Mouse (Mus musculus): ENCODE results near the gene Arl4d. TPM values are rescaled to one million over a fixed set of nuclear protein-coding genes. Genes with fewer than 3 reads are reported as not detected.
A peak's percentile ranks its signal among the peaks of the same experiment; 100 is the strongest.

Gene Arl4d
- polyA plus RNA-seq, 1 experiment from 2014 or later, result 29.5 TPM

- H3K4me1 ChIP-seq (ENCODE audit: control insufficient read depth, insufficient read depth, low read length), result no peaks in the 10 kb centered on the region; the same call in 1 of the 2 replicates
- no peak overlapping the region for H3K4me3 ChIP-seq (ENCODE audit: low read depth, low read length)
- H3K27ac ChIP-seq (ENCODE audit: low read depth, low read length), result no peak overlapping the region
- no peak overlapping the region for H3K9ac ChIP-seq (ENCODE audit: low read length)
- no peak for ATAC-seq (ENCODE audit: insufficient read depth, low FRiP score, low TSS enrichment)
- H3K4me2 ChIP-seq (ENCODE audit: low read depth), result no peak overlapping the region
- no peaks in the 10 kb centered on the region for H3K36me3 ChIP-seq (ENCODE audit: control insufficient read depth, insufficient read depth, low read length)
- no peak for DNase-seq (ENCODE audit: low spot score)
- no peaks in the 10 kb centered on the region for H3K27me3 ChIP-seq (ENCODE audit: control insufficient read depth, insufficient read depth, low read length)
- no peaks in the 10 kb centered on the region for H3K9me3 ChIP-seq (ENCODE audit: control insufficient read depth, low read length)
- 71% methylated on average over 5 of the region's 5 CpGs for WGBS
Observed at GRCm38 (mm10) chr11:101678770-101679169, 13.4 kb downstream of the Arl4d start.

- no peaks in the 10 kb centered on the region for H3K36me3 ChIP-seq (ENCODE audit: control insufficient read depth, insufficient read depth, low read length)
- H3K9ac ChIP-seq (ENCODE audit: low read length), result no peak overlapping the region
- H3K27me3 ChIP-seq (ENCODE audit: control insufficient read depth, insufficient read depth, low read length), result no peaks in the 10 kb centered on the region
- DNase-seq (ENCODE audit: low spot score) (no peak), ATAC-seq (ENCODE audit: insufficient read depth, low FRiP score, low TSS enrichment) (no peak)
- H3K27ac ChIP-seq (ENCODE audit: low read depth, low read length), result no peak overlapping the region
- H3K9me3 ChIP-seq (ENCODE audit: control insufficient read depth, low read length), result no peaks in the 10 kb centered on the region
- H3K4me3 ChIP-seq (ENCODE audit: low read depth, low read length), result no peak overlapping the region
- H3K4me2 ChIP-seq (ENCODE audit: low read depth), result no peak overlapping the region
- WGBS, result 41% methylated on average over 5 of the region's 7 CpGs
- no peaks in the 10 kb centered on the region; the same call in 1 of the 2 replicates for H3K4me1 ChIP-seq (ENCODE audit: control insufficient read depth, insufficient read depth, low read length)
Observed at GRCm38 (mm10) chr11:101679907-101680306, 14.6 kb downstream of the Arl4d start.

- Histone ChIP-seq H3K9ac (ENCODE audit: low read length) (no peak overlapping the region), H3K9me3 (ENCODE audit: control insufficient read depth, low read length) (no peaks in the 10 kb centered on the region), H3K4me3 (ENCODE audit: low read depth, low read length) (no peak overlapping the region), H3K27ac (ENCODE audit: low read depth, low read length) (no peak overlapping the region), H3K36me3 (ENCODE audit: control insufficient read depth, insufficient read depth, low read length) (no peaks in the 10 kb centered on the region), H3K4me2 (ENCODE audit: low read depth) (no peak overlapping the region), H3K4me1 (ENCODE audit: control insufficient read depth, insufficient read depth, low read length) (no peaks in the 10 kb centered on the region; the same call in 1 of the 2 replicates), H3K27me3 (ENCODE audit: control insufficient read depth, insufficient read depth, low read length) (no peaks in the 10 kb centered on the region)
- WGBS, result 38% methylated on average over 3 of the region's 3 CpGs
- DNase-seq (ENCODE audit: low spot score), result no peak
- no peak for ATAC-seq (ENCODE audit: insufficient read depth, low FRiP score, low TSS enrichment)
Observed at GRCm38 (mm10) chr11:101680634-101681325, 15.4 kb downstream of the Arl4d start.

- Histone ChIP-seq H3K4me2 (ENCODE audit: low read depth) (no peak overlapping the region), H3K36me3 (ENCODE audit: control insufficient read depth, insufficient read depth, low read length) (no peaks in the 10 kb centered on the region), H3K27ac (ENCODE audit: low read depth, low read length) (no peak overlapping the region), H3K9me3 (ENCODE audit: control insufficient read depth, low read length) (no peaks in the 10 kb centered on the region), H3K9ac (ENCODE audit: low read length) (no peak overlapping the region), H3K4me1 (ENCODE audit: control insufficient read depth, insufficient read depth, low read length) (no peaks in the 10 kb centered on the region; the same call in 1 of the 2 replicates), H3K4me3 (ENCODE audit: low read depth, low read length) (no peak overlapping the region), H3K27me3 (ENCODE audit: control insufficient read depth, insufficient read depth, low read length) (no peaks in the 10 kb centered on the region)
- DNase-seq (ENCODE audit: low spot score) (no peak), ATAC-seq (ENCODE audit: insufficient read depth, low FRiP score, low TSS enrichment) (no peak)
- WGBS, result 94% methylated on average over 1 of the region's 1 CpGs
Observed at GRCm38 (mm10) chr11:101681968-101682367, 16.6 kb downstream of the Arl4d start.

- no peaks in the 10 kb centered on the region for H3K9me3 ChIP-seq (ENCODE audit: control insufficient read depth, low read length)
- DNase-seq (ENCODE audit: low spot score) (no peak), ATAC-seq (ENCODE audit: insufficient read depth, low FRiP score, low TSS enrichment) (no peak)
- no peaks in the 10 kb centered on the region; the same call in 1 of the 2 replicates for H3K4me1 ChIP-seq (ENCODE audit: control insufficient read depth, insufficient read depth, low read length)
- H3K4me2 ChIP-seq (ENCODE audit: low read depth), result no peak overlapping the region
- H3K9ac ChIP-seq (ENCODE audit: low read length), result no peak overlapping the region
- no peak overlapping the region for H3K4me3 ChIP-seq (ENCODE audit: low read depth, low read length)
- 78% methylated on average over 7 of the region's 7 CpGs for WGBS
- H3K27me3 ChIP-seq (ENCODE audit: control insufficient read depth, insufficient read depth, low read length), result no peaks in the 10 kb centered on the region
- H3K36me3 ChIP-seq (ENCODE audit: control insufficient read depth, insufficient read depth, low read length), result no peaks in the 10 kb centered on the region
- no peak overlapping the region for H3K27ac ChIP-seq (ENCODE audit: low read depth, low read length)
Observed at GRCm38 (mm10) chr11:101682410-101682960, 17.1 kb downstream of the Arl4d start.

- ATAC-seq (ENCODE audit: insufficient read depth, low FRiP score, low TSS enrichment), result no peak
- H3K9ac ChIP-seq (ENCODE audit: low read length), result no peak overlapping the region
- DNase-seq (ENCODE audit: low spot score), result no peak
- no peak overlapping the region for H3K4me3 ChIP-seq (ENCODE audit: low read depth, low read length)
- H3K4me1 ChIP-seq (ENCODE audit: control insufficient read depth, insufficient read depth, low read length), result peaks cover 3% of the 10 kb centered on the region; the same call in 1 of the 2 replicates
- no peak overlapping the region for H3K4me2 ChIP-seq (ENCODE audit: low read depth)
- no peaks in the 10 kb centered on the region for H3K27me3 ChIP-seq (ENCODE audit: control insufficient read depth, insufficient read depth, low read length)
- H3K36me3 ChIP-seq (ENCODE audit: control insufficient read depth, insufficient read depth, low read length), result no peaks in the 10 kb centered on the region
- no peaks in the 10 kb centered on the region for H3K9me3 ChIP-seq (ENCODE audit: control insufficient read depth, low read length)
- H3K27ac ChIP-seq (ENCODE audit: low read depth, low read length), result no peak overlapping the region
- 69% methylated on average over 13 of the region's 13 CpGs for WGBS
Observed at GRCm38 (mm10) chr11:101687351-101688301, 22.3 kb downstream of the Arl4d start.

GRCm38 (mm10) chr11:101689701-101690113 is 24.4 kb downstream of the Arl4d start:
- Histone ChIP-seq H3K9me3 (ENCODE audit: control insufficient read depth, low read length) (no peaks in the 10 kb centered on the region), H3K27ac (ENCODE audit: low read depth, low read length) (peak overlapping the region; percentile 53; the same call in 1 of the 2 replicates), H3K4me2 (ENCODE audit: low read depth) (no peak overlapping the region), H3K4me3 (ENCODE audit: low read depth, low read length) (no peak overlapping the region), H3K4me1 (ENCODE audit: control insufficient read depth, insufficient read depth, low read length) (peaks cover 3% of the 10 kb centered on the region; the same call in 1 of the 2 replicates), H3K36me3 (ENCODE audit: control insufficient read depth, insufficient read depth, low read length) (no peaks in the 10 kb centered on the region), H3K9ac (ENCODE audit: low read length) (no peak overlapping the region), H3K27me3 (ENCODE audit: control insufficient read depth, insufficient read depth, low read length) (no peaks in the 10 kb centered on the region)
- ATAC-seq (ENCODE audit: insufficient read depth, low FRiP score, low TSS enrichment), result no peak
- peak; percentile 40 for DNase-seq (ENCODE audit: low spot score)
- WGBS, result 46% methylated on average over 10 of the region's 10 CpGs

- no peak overlapping the region for H3K9ac ChIP-seq (ENCODE audit: low read length)
- ATAC-seq (ENCODE audit: insufficient read depth, low FRiP score, low TSS enrichment) (no peak), DNase-seq (ENCODE audit: low spot score) (no peak)
- 71% methylated on average over 5 of the region's 5 CpGs for WGBS
- no peaks in the 10 kb centered on the region for H3K9me3 ChIP-seq (ENCODE audit: control insufficient read depth, low read length)
- H3K36me3 ChIP-seq (ENCODE audit: control insufficient read depth, insufficient read depth, low read length), result no peaks in the 10 kb centered on the region
- no peaks in the 10 kb centered on the region for H3K27me3 ChIP-seq (ENCODE audit: control insufficient read depth, insufficient read depth, low read length)
- no peak overlapping the region for H3K4me2 ChIP-seq (ENCODE audit: low read depth)
- peaks cover 5% of the 10 kb centered on the region for H3K4me1 ChIP-seq (ENCODE audit: control insufficient read depth, insufficient read depth, low read length)
- H3K4me3 ChIP-seq (ENCODE audit: low read depth, low read length), result no peak overlapping the region
- H3K27ac ChIP-seq (ENCODE audit: low read depth, low read length), result no peak overlapping the region
Observed at GRCm38 (mm10) chr11:101690326-101690725, 25.0 kb downstream of the Arl4d start.
